Mouse (Mus musculus): ENCODE measurements at regions not wholly inside any gene's neighbourhood (a gene's known extent, or its start where the extent isn't known, plus 50 kb on each side); places are given as distances from the start of the nearest gene placed in this dataset.

DNA sequence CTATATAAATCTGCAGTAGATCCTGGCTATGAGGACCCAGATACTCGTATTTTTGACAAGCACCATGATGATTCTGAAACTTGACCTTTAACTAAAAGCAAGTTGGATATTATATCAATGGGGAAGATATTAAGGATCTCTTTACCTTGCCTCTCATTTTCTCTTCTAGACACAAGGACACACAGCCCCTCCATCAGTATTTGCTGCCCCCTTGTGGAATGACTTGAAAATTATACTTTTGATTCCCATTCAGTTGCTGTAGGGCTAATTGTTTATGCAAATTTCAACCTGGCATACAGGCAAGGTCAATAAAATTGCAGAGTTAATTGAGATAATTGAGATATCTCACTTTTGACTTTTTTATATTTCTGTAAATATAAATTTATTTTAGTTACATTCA, 375.5 kb downstream of the Nap1l3 start:
- DNase-seq (ENCODE audit: low read depth, low spot score) = peak; percentile 41

Data from R1 (cell line).